Mouse (Mus musculus) intestine, embryonic 16.5 days (tissue): ENCODE measurements at regions not wholly inside any gene's neighbourhood (a gene's known extent, or its start where the extent isn't known, plus 50 kb on each side); places are given as distances from the start of the nearest gene placed in this dataset.
"Not testable (repeated sequence)": the region's sequence is repeated elsewhere in the genome, so short reads cannot be mapped to it uniquely, and the experiment has no call there.

Experiments
- ATAC-seq: fragments of 200-750 bp; cut with Nextera tagmentation; 2 replicates; pipeline ENCODE4 v1.8.0; 2017; ENCODE audit warnings: moderate TSS enrichment, moderate library complexity
- H3K27ac ChIP-seq: fragments of 300-500 bp; sonication (generic); 2 replicates; pipeline ENCODE4 v1.5.1; 2014; ENCODE audit warnings: mild to moderate bottlenecking, low read length
- H3K27me3 ChIP-seq: fragments of 300-500 bp; sonication (generic); replicated peaks from 2 replicates; pipeline ENCODE4 v1.6.1; 2014; ENCODE audit warnings: low read length, control low read depth, mixed read lengths; ENCODE audit not compliant: control insufficient read depth, insufficient read depth
- H3K36me3 ChIP-seq: fragments of 300-500 bp; sonication (generic); 2 replicates; pipeline ENCODE4 v1.6.1; 2014; ENCODE audit warnings: low read length, control low read depth; ENCODE audit not compliant: control insufficient read depth, insufficient read depth
- H3K4me1 ChIP-seq: fragments of 300-500 bp; sonication (generic); 2 replicates; pipeline ENCODE4 v1.6.1; 2014; ENCODE audit warnings: low read length, control low read depth, mixed read lengths; ENCODE audit not compliant: control insufficient read depth, insufficient read depth
- H3K4me2 ChIP-seq: fragments of 300-500 bp; sonication (generic); 2 replicates; pipeline ENCODE4 v1.6.1; 2014; ENCODE audit warnings: low read depth, low read length, control low read depth
- H3K4me3 ChIP-seq: fragments of 300-500 bp; sonication (generic); 2 replicates; pipeline ENCODE4 v1.5.1; 2014; ENCODE audit warnings: mild to moderate bottlenecking, low read length
- H3K9ac ChIP-seq: fragments of 300-500 bp; sonication (generic); 2 replicates; pipeline ENCODE4 v1.6.1; 2014; ENCODE audit warnings: low read depth, low read length
- H3K9me3 ChIP-seq: fragments of 300-500 bp; sonication (generic); 2 replicates; pipeline ENCODE4 v1.6.1; 2016; ENCODE audit warnings: low read length, control low read depth; ENCODE audit not compliant: control insufficient read depth
- WGBS: fragments of 180-500 bp; shearing (Covaris S2); extraction: QIAGEN DNeasy Blood & Tissue Kit; methylation state at CpG from one replicate; pipeline ENCODE4 v1.1.7; 2014; 5-methylcytosine and 5-hydroxymethylcytosine counted together

DNA sequence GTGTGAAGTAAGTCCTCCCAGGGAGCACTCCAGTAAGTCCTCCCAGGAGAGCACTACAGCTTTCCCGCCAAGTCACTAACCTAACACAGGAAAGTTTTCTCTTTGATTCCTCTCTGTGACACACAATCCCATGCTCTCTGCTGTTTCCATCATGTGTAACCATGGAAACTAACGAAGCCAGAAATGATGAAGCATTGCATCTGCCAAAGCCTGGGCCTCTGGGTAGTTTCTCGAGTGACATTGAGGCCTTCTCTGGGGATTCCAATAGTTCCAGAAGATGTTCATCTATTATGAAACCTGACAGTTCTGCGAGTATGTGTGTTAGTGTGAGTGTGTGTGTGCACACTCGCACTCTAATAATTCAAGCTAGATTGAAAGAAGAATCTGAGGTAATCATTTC is 140.7 kb upstream of the Zfp637 start:
- Histone ChIP-seq H3K9ac (no peak overlapping the region), H3K4me3 (no peak overlapping the region), H3K27me3 (no peaks in the 10 kb centered on the region), H3K36me3 (no peaks in the 10 kb centered on the region), H3K9me3 (no peaks in the 10 kb centered on the region), H3K27ac (no peak overlapping the region), H3K4me2 (no peak overlapping the region), H3K4me1 (no peaks in the 10 kb centered on the region)
- no peak for ATAC-seq
- 64% methylated on average over 5 of the region's 5 CpGs for WGBS

DNA sequence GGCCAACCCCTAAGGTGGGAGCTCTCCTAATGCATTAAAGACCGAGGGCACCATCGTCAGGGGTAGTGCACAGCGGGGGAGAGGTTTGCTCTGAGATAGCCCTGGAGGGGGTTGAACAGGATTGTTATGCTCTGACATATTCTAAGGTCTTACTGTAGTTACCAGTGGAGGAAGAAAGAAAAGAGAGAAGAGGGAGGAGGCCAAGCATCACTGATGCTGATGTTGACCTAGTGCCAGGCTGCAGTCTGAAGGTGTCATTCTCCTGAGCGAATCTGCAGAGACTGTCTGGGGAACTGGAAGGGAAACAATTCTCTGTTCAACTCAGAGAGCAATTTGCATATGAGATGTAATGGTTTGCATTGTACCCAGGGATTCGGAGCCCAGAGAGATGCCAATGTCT is 139.4 kb upstream of the Zfp637 start:
- Histone ChIP-seq H3K27ac (no peak overlapping the region), H3K4me1 (no peaks in the 10 kb centered on the region), H3K9me3 (no peaks in the 10 kb centered on the region), H3K36me3 (no peaks in the 10 kb centered on the region), H3K9ac (no peak overlapping the region), H3K4me3 (no peak overlapping the region), H3K4me2 (no peak overlapping the region), H3K27me3 (no peaks in the 10 kb centered on the region)
- no peak for ATAC-seq
- 91% methylated on average over 5 of the region's 5 CpGs for WGBS

DNA sequence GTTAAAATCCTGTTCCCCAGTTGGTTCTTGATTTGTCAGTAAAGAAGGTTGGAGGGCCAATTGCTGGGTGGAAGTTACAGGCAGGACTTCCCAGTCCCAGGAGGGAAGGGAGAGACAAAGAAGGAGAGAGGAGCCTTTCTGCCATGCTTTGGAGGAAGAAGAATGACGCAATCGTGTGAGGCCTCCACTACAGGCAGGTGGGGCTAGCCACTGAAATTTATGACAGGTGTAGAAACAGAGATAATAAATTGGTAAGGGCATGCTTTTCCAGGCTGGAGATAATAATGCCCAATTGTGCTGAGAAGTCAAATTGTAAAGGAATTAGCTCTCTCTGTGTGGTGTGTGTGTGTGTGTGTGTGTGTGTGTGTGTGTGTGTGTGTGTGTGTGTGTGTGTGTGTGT is 135.0 kb upstream of the Zfp637 start:
- Histone ChIP-seq H3K4me3 (no peak overlapping the region), H3K4me2 (no peak overlapping the region), H3K27me3 (no peaks in the 10 kb centered on the region), H3K36me3 (no peaks in the 10 kb centered on the region), H3K27ac (no peak overlapping the region), H3K4me1 (no peaks in the 10 kb centered on the region), H3K9me3 (no peaks in the 10 kb centered on the region), H3K9ac (no peak overlapping the region)
- 42% methylated on average over 2 of the region's 2 CpGs for WGBS
- peak; percentile 91 for ATAC-seq

GRCm38 (mm10) chr6:117709212-117709611 is 131.8 kb upstream of the Zfp637 start:
- Histone ChIP-seq H3K4me1 (no peaks in the 10 kb centered on the region), H3K27ac (no peak overlapping the region)
- no peak for ATAC-seq

DNA sequence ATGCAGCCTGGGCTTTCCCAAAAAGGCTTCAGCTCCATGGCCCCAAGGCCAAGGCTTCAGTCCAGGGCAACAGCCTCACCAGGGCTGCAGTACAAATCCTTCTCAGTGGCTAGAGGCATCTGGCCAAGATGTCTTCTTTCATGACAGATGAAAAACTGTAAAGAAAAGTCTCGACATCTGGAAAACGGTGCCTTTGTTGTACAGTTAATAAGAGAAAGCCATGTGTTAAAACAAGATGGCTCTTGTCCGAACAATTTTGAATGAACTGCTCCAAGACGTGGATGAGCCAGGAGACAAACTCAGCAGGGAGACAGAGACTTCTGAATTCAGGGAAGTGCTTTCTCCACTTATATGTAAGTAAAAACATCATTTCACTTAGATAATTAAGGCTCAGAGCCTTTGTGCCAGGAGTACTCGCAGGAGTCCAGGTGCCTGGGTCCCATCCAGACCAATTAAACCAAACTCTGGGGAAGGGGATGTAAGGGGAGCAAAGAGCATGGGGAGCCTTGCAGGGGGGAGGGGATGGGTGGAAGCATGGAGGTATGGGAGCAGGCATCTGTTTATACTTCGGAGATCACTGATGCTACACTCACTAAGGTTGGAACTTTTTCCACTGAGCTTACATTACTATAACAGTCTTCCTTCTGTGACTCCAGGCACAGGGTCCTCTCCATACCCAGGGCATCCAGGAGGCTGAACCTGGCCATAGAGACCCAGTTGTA is 125.8 kb upstream of the Zfp637 start:
- no peaks in the 10 kb centered on the region for H3K4me1 ChIP-seq
- H3K4me3 ChIP-seq, result no peak overlapping the region
- H3K4me2 ChIP-seq, result no peak overlapping the region
- H3K9me3 ChIP-seq, result no peaks in the 10 kb centered on the region
- no peaks in the 10 kb centered on the region for H3K36me3 ChIP-seq
- H3K27me3 ChIP-seq, result no peaks in the 10 kb centered on the region
- ATAC-seq, result no peak
- no peak overlapping the region for H3K27ac ChIP-seq
- H3K9ac ChIP-seq, result no peak overlapping the region
- 68% methylated on average over 6 of the region's 6 CpGs for WGBS

More at GRCm38 (mm10) chr6:117709212-117709611, 131.8 kb upstream of the Zfp637 start:
- WGBS, result 70% methylated on average over 3 of the region's 3 CpGs
- Histone ChIP-seq H3K4me3 (no peak overlapping the region), H3K36me3 (no peaks in the 10 kb centered on the region), H3K4me2 (no peak overlapping the region), H3K9me3 (no peaks in the 10 kb centered on the region), H3K9ac (no peak overlapping the region), H3K27me3 (no peaks in the 10 kb centered on the region)

- not testable (repeated sequence) for H3K27me3 ChIP-seq, ATAC-seq, H3K36me3 ChIP-seq, H3K4me1 ChIP-seq, H3K27ac ChIP-seq, H3K4me3 ChIP-seq, H3K9me3 ChIP-seq, H3K9ac ChIP-seq, H3K4me2 ChIP-seq
- WGBS, result 80% methylated on average over 7 of the region's 40 CpGs
These were observed 124.6 kb upstream of the Zfp637 start for GRCm38 (mm10) chr6:117716422-117716821.

GRCm38 (mm10) chr6:117752338-117752737 is 88.6 kb upstream of the Zfp637 start:
- not testable (repeated sequence) for H3K4me2 ChIP-seq, H3K36me3 ChIP-seq, H3K27me3 ChIP-seq, H3K9ac ChIP-seq, ATAC-seq, H3K27ac ChIP-seq, H3K4me3 ChIP-seq, H3K4me1 ChIP-seq, H3K9me3 ChIP-seq

DNA sequence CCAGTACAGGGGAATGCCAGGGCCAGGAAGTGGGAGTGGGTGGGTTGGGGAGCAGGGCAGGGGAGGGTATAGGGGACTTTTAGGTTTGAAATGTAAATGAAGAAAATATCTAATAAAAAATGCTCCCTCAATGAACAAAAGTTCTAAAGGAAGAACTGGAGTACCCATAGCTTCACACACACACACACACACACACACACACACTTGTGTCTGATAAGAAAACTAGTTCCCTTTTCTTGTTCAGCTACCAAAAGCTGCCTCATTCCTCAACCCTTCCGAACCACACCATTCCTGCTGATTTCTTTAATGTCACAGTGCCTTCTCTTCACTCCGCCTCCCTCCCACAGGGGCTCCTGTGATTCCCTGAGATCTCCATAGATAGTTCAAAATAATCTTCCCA is 85.3 kb upstream of the Zfp637 start:
- H3K9me3 ChIP-seq, H3K27me3 ChIP-seq, H3K27ac ChIP-seq, H3K4me2 ChIP-seq, ATAC-seq, H3K4me3 ChIP-seq, H3K4me1 ChIP-seq, H3K9ac ChIP-seq, H3K36me3 ChIP-seq: not testable (repeated sequence)
- 88% methylated on average over 2 of the region's 2 CpGs for WGBS

GRCm38 (mm10) chr6:117756176-117756575 is 84.8 kb upstream of the Zfp637 start:
- H3K9me3 ChIP-seq, result no peaks in the 10 kb centered on the region
- WGBS, result 66% methylated on average over 9 of the region's 9 CpGs
- H3K4me3 ChIP-seq, result no peak overlapping the region
- H3K27me3 ChIP-seq, result no peaks in the 10 kb centered on the region
- ATAC-seq, result no peak
- no peak overlapping the region for H3K9ac ChIP-seq
- H3K36me3 ChIP-seq, result no peaks in the 10 kb centered on the region
- no peak overlapping the region for H3K27ac ChIP-seq
- no peak overlapping the region for H3K4me2 ChIP-seq
- no peaks in the 10 kb centered on the region for H3K4me1 ChIP-seq

- H3K4me3 ChIP-seq, H3K36me3 ChIP-seq, H3K4me2 ChIP-seq, ATAC-seq, H3K4me1 ChIP-seq, H3K9ac ChIP-seq, H3K9me3 ChIP-seq, H3K27ac ChIP-seq, H3K27me3 ChIP-seq: not testable (repeated sequence)
- WGBS, result 11% methylated on average over 6 of the region's 6 CpGs
These were observed 82.5 kb upstream of the Zfp637 start for GRCm38 (mm10) chr6:117758516-117758915.
